Mouse (Mus musculus): ENCODE measurements around the gene Col4a3bp. TPM values are rescaled to one million over a fixed set of nuclear protein-coding genes. Genes with fewer than 3 reads are reported as not detected.

Gene Col4a3bp
- polyA plus RNA-seq, 1 experiment from 2014 or later: 40.1 TPM

GRCm38 (mm10) chr13:96527856-96528255 is 14.6 kb upstream of the Col4a3bp start:
- 59% methylated on average over 11 of the region's 11 CpGs for WGBS (ENCODE audit: missing documents)
- H3K79me2 ChIP-seq (ENCODE audit: inconsistent target): peaks cover 80% of the 10 kb centered on the region
- no peak overlapping the region for H3K4me3 ChIP-seq (ENCODE audit: inconsistent target)
- no peaks in the 10 kb centered on the region for H3K36me3 ChIP-seq (ENCODE audit: inconsistent target)
- no peak overlapping the region for H3K27ac ChIP-seq

- H3K36me3 ChIP-seq (ENCODE audit: inconsistent target): no peaks in the 10 kb centered on the region
- H3K79me2 ChIP-seq (ENCODE audit: inconsistent target): peaks cover 89% of the 10 kb centered on the region
- no peak overlapping the region for H3K4me3 ChIP-seq (ENCODE audit: inconsistent target)
- no peak overlapping the region for H3K27ac ChIP-seq
- WGBS (ENCODE audit: missing documents): 98% methylated on average over 3 of the region's 3 CpGs
These were observed 13.6 kb upstream of the Col4a3bp start for GRCm38 (mm10) chr13:96528776-96529175.

- WGBS (ENCODE audit: missing documents): 65% methylated on average over 3 of the region's 3 CpGs
- no peak overlapping the region for H3K27ac ChIP-seq
- peaks cover 96% of the 10 kb centered on the region for H3K79me2 ChIP-seq (ENCODE audit: inconsistent target)
- H3K36me3 ChIP-seq (ENCODE audit: inconsistent target): no peaks in the 10 kb centered on the region
- H3K4me3 ChIP-seq (ENCODE audit: inconsistent target): no peak overlapping the region
These were observed 12.9 kb upstream of the Col4a3bp start for GRCm38 (mm10) chr13:96529542-96529941.

GRCm38 (mm10) chr13:96530064-96530463 is 12.4 kb upstream of the Col4a3bp start:
- 93% methylated on average over 9 of the region's 9 CpGs for WGBS (ENCODE audit: missing documents)
- Histone ChIP-seq H3K4me3 (ENCODE audit: inconsistent target) (no peak overlapping the region), H3K36me3 (ENCODE audit: inconsistent target) (no peaks in the 10 kb centered on the region), H3K27ac (no peak overlapping the region), H3K79me2 (ENCODE audit: inconsistent target) (peaks cover 98% of the 10 kb centered on the region)

- H3K36me3 ChIP-seq (ENCODE audit: inconsistent target): no peaks in the 10 kb centered on the region
- H3K27ac ChIP-seq: no peak overlapping the region
- H3K4me3 ChIP-seq (ENCODE audit: inconsistent target): no peak overlapping the region
- H3K79me2 ChIP-seq (ENCODE audit: inconsistent target): peaks cover 98% of the 10 kb centered on the region
- WGBS (ENCODE audit: missing documents): 97% methylated on average over 6 of the region's 6 CpGs
These were observed 10.2 kb upstream of the Col4a3bp start for GRCm38 (mm10) chr13:96532176-96532575.

GRCm38 (mm10) chr13:96533742-96534141 is 8.7 kb upstream of the Col4a3bp start:
- H3K4me3 ChIP-seq (ENCODE audit: inconsistent target): no peak overlapping the region
- peaks cover 100% of the 10 kb centered on the region for H3K79me2 ChIP-seq (ENCODE audit: inconsistent target)
- 100% methylated on average over 2 of the region's 2 CpGs for WGBS (ENCODE audit: missing documents)
- H3K36me3 ChIP-seq (ENCODE audit: inconsistent target): no peaks in the 10 kb centered on the region
- no peak overlapping the region for H3K27ac ChIP-seq

GRCm38 (mm10) chr13:96536821-96537572 is 5.4 kb upstream of the Col4a3bp start:
- Histone ChIP-seq H3K36me3 (ENCODE audit: inconsistent target) (no peaks in the 10 kb centered on the region), H3K79me2 (ENCODE audit: inconsistent target) (peaks cover 100% of the 10 kb centered on the region), H3K27ac (no peak overlapping the region), H3K4me3 (ENCODE audit: inconsistent target) (no peak overlapping the region)
- WGBS (ENCODE audit: missing documents): 87% methylated on average over 5 of the region's 5 CpGs

- Histone ChIP-seq H3K79me2 (ENCODE audit: inconsistent target) (peaks cover 95% of the 10 kb centered on the region), H3K36me3 (ENCODE audit: inconsistent target) (no peaks in the 10 kb centered on the region), H3K4me3 (ENCODE audit: inconsistent target) (no peak overlapping the region), H3K27ac (no peak overlapping the region)
- 93% methylated on average over 3 of the region's 3 CpGs for WGBS (ENCODE audit: missing documents)
These were observed 4.3 kb upstream of the Col4a3bp start for GRCm38 (mm10) chr13:96538103-96538502.

GRCm38 (mm10) chr13:96541381-96541780 is 1.0 kb upstream of the Col4a3bp start:
- WGBS (ENCODE audit: missing documents): 7% methylated on average over 2 of the region's 2 CpGs
- Histone ChIP-seq H3K79me2 (ENCODE audit: inconsistent target) (peaks cover 95% of the 10 kb centered on the region), H3K36me3 (ENCODE audit: inconsistent target) (no peaks in the 10 kb centered on the region), H3K4me3 (ENCODE audit: inconsistent target) (peak overlapping the region; percentile 84), H3K27ac (peak overlapping the region; percentile 56)

- peaks cover 95% of the 10 kb centered on the region for H3K79me2 ChIP-seq (ENCODE audit: inconsistent target)
- H3K27ac ChIP-seq: peak overlapping the region; percentile 86
- 1% methylated on average over 57 of the region's 73 CpGs for WGBS (ENCODE audit: missing documents)
- H3K4me3 ChIP-seq (ENCODE audit: inconsistent target): peak overlapping the region; percentile 84
- no peaks in the 10 kb centered on the region for H3K36me3 ChIP-seq (ENCODE audit: inconsistent target)
These were observed 778 bp downstream of the Col4a3bp start for GRCm38 (mm10) chr13:96542901-96543891.

- Histone ChIP-seq H3K4me3 (ENCODE audit: inconsistent target) (peak overlapping the region; percentile 84), H3K27ac (peak overlapping the region; percentile 86), H3K36me3 (ENCODE audit: inconsistent target) (no peaks in the 10 kb centered on the region), H3K79me2 (ENCODE audit: inconsistent target) (peaks cover 95% of the 10 kb centered on the region)
- 71% methylated on average over 2 of the region's 2 CpGs for WGBS (ENCODE audit: missing documents)
These were observed 2.1 kb downstream of the Col4a3bp start for GRCm38 (mm10) chr13:96544506-96544905.

GRCm38 (mm10) chr13:96547250-96547649 is 4.8 kb downstream of the Col4a3bp start:
- H3K36me3 ChIP-seq (ENCODE audit: inconsistent target): no peaks in the 10 kb centered on the region
- 38% methylated on average over 1 of the region's 1 CpGs for WGBS (ENCODE audit: missing documents)

GRCm38 (mm10) chr13:96547941-96548340 is 5.5 kb downstream of the Col4a3bp start:
- WGBS (ENCODE audit: missing documents): 20% methylated on average over 4 of the region's 4 CpGs
- H3K79me2 ChIP-seq (ENCODE audit: inconsistent target): peaks cover 100% of the 10 kb centered on the region
- no peaks in the 10 kb centered on the region for H3K36me3 ChIP-seq (ENCODE audit: inconsistent target)
- no peak overlapping the region for H3K27ac ChIP-seq
- no peak overlapping the region; the same call in 1 of the 2 replicates for H3K4me3 ChIP-seq (ENCODE audit: inconsistent target)

More at GRCm38 (mm10) chr13:96547250-96547649, 4.8 kb downstream of the Col4a3bp start:
- Histone ChIP-seq H3K4me3 (ENCODE audit: inconsistent target) (no peak overlapping the region), H3K27ac (no peak overlapping the region), H3K79me2 (ENCODE audit: inconsistent target) (peaks cover 95% of the 10 kb centered on the region)

- 98% methylated on average over 3 of the region's 3 CpGs for WGBS (ENCODE audit: missing documents)
- Histone ChIP-seq H3K4me3 (ENCODE audit: inconsistent target) (no peak overlapping the region), H3K79me2 (ENCODE audit: inconsistent target) (peaks cover 100% of the 10 kb centered on the region), H3K27ac (no peak overlapping the region), H3K36me3 (ENCODE audit: inconsistent target) (peaks cover 5% of the 10 kb centered on the region; the same call in 1 of the 2 replicates)
These were observed 12.7 kb downstream of the Col4a3bp start for GRCm38 (mm10) chr13:96555099-96555498.
